Mouse (Mus musculus): ENCODE measurements around the gene Senp1.

DNA sequence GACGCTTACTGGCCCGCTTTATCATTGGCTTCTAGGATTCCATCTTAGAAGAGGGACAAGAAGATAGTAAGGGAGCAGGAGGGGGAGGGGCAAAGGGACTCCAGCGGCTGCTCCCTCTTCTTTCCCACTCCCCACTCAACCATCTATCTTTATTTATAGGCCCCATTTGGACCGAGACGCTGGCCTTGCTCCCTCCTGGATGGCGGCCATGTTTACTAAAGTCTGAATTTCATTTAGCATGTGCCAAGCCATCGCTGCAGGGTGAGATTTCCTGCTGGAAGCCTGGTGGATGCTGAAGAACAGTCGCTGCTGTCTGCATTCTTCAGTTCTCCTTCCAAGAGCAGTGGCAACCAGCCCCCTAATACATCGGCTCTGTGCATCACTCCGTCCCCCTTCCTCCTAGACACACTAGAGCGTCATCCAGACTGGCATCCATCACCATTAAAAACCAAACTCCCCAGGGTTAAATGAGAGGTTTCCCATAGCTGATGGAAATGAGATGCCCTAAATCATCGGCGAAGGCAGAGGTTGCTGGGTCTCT lies 96.8 kb downstream of the Senp1 start:
- no peak for TF ChIP-seq POLR2A (IDR thresholded peaks at IDR 0.05; ENCODE audit: extremely low read depth, insufficient read depth, low read length)
- TF ChIP-seq CTCF (IDR thresholded peaks at IDR 0.05; ENCODE audit: low read depth, low read length): no peak

All from liver, adult 2 months (tissue).